Mouse (Mus musculus): ENCODE results near the gene Rab14.

The Rab14 gene

DNA sequence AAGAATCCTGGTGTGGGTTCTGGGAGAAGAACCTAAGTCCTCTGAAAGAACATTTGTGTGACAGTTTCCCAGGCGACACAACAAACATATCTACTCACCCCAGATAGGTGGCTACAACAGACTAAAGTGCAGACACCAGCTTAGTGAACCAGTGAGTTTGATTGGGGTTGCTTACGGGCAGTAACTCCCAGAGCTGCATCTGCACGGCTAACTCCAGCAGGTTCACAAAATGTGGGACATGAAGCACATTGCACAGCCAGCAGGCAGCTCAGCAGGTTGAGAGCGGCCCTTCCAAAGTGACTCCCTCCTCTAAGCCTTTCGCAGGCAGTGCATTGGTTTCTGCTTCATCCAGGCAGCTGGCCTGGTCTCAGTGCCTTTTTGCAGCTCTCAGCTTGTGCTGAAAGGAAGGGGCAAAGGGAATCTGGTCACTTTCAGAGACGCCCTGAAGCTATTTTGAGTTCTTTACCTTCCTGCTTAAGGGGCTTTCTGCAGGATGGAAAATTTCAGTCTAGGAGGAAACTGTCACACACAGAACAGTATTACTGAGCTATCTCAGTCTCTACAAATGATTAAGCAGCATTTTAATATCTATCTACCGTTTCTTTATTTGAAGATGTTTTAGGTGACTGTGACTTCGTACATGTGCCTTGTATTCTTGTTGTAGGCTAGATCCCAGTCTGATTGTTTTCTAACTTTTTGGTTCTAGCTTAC lies 46.9 kb downstream of the Rab14 start:
- no peak for DNase-seq (ENCODE audit: low spot score)

DNA sequence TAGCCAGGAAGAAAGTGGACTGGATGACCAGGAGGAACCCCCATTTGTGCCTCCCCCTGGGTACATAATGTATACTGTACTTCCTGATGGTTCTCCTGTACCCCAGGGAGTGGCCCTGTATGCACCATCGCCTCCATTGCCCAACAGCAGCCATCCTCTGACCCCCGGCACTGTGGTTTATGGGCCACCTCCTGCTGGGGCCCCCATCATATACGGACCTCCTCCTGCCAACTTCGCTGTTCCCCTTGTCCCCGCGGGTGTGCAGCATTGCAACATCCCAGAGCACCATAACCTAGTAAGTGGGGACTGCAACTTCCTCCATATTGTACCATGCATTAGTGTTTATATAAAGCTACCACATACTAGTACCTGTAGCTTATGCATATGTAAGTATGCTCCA lies 47.7 kb downstream of the Rab14 start:
- no peak for DNase-seq (ENCODE audit: low spot score)

DNA sequence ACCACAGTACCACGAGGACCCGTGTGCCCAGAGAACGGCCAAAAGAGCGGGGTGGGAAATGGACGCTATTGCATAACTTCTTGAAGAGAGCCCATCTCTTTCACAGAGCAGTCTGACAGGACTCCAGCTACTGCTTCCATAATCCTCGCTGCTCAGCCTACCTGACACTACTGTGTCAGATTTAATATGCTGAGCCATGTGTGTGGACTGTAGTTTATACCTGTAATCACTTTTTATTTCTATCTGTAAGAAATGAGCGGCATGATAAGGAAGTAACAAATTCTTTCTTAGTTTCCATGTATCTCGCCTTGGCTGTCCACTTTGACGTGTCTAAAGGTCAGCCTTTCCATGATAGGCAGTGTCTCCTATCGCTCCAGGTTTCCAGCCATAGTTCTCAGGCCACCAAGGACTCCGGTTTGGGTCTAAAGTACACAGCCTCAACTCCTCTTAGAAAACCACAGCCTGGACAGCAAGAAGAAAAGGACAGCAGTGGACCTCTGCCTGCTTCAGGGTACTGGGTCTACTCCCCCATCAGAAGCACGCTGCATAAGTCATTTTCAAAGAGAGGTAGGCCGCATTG lies 49.5 kb downstream of the Rab14 start:
- no peak for DNase-seq (ENCODE audit: low spot score)

- DNase-seq (ENCODE audit: low spot score) = no peak
Observed at GRCm38 (mm10) chr2:35148806-35149205, 52.1 kb downstream of the Rab14 start.

DNA sequence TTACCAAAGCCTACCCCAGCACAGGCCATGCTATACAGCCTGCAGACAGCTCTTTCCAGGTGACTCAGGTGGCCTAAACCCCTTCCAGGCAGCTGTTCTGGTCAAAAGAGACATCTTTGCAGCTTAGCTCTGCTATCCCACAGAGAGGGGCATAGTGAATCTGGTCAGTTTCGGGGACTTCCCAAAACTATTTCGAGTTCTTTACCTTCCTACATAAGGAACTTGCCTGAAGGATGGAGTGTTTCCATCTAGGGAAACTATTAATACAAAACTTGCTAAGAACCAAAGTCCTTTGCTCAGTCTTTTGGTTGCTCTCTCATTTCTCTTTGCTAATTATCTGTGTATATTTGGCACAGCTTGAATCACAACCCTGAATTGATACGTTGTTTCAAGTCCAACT lies 59.2 kb downstream of the Rab14 start:
- DNase-seq (ENCODE audit: low spot score) = no peak

- DNase-seq (ENCODE audit: low spot score) = no peak
Observed at GRCm38 (mm10) chr2:35138576-35138975, 62.3 kb downstream of the Rab14 start.

GRCm38 (mm10) chr2:35133891-35134290 lies 67.0 kb downstream of the Rab14 start:
- DNase-seq (ENCODE audit: low spot score) = no peak

GRCm38 (mm10) chr2:35132662-35133055 lies 68.3 kb downstream of the Rab14 start:
- DNase-seq (ENCODE audit: low spot score) = no peak

DNA sequence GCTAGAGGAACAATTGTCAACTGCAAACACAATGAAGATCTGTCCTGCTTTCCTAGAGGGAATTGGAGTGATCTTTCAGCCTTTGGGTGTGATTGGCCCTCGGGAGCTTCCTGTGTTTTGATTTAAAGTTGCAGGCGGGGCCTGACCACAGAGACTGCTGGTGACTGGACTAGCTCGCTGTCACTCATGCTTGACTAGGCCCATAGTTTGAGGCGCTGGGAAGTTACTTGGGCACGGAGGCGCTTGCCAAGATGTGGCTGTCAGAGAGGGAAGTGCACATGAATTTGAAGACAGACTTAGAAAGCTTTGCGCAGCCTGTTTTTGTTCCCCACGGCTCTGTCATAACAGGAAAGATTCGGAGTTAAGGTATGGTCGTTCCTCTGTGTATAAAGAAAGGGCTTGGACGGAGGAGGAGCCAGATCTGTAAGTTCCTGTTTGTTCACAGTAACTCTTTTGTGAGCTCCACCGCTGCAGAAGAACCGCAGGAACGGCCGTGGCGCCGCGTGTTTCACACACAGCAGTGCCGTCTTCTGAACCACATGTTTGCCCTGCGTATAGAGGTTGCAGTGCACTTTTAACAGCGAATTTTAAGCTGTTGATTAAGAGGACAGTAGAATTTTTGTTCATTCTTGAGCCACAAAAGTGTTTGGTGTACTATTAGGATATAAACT lies 68.8 kb downstream of the Rab14 start:
- DNase-seq (ENCODE audit: low spot score) = peak; percentile 96

GRCm38 (mm10) chr2:35131491-35131890 lies 69.4 kb downstream of the Rab14 start:
- DNase-seq (ENCODE audit: low spot score) = no peak

Measured in ovary, postnatal 10 days (tissue).